Mouse (Mus musculus) left cerebral cortex, adult 2 months (tissue): ENCODE data around the gene Ubac1. TPM values are rescaled to one million over a fixed set of nuclear protein-coding genes. Genes with fewer than 3 reads are reported as not detected.

Experiments
- DNase-seq, 2 experiments: peaks; one replicate each; pipeline ENCODE4 v3.0.0; 2021 to 2022; ENCODE audit warnings: low spot score in 2 of 2, mixed read lengths in 1 of 2; ENCODE audit errors: extremely low spot score in 1 of 2
- H3K27ac ChIP-seq: fragments of 200-600 bp; 2 replicates; pipeline ENCODE4 v1.8.1; 2022
- H3K4me3 ChIP-seq: fragments of 200-600 bp; 2 replicates; pipeline ENCODE4 v1.8.1; 2022
- CTCF ChIP-seq: fragments of 200-600 bp; IDR thresholded peaks from 2 replicates; pipeline ENCODE4 v1.8.1; 2022; ENCODE audit warnings: antibody characterized with exemption, mild to moderate bottlenecking, moderate library complexity
- intact Hi-C: fragments of 180-260 bp; cut with DNase I; formaldehyde crosslinking; loops from one replicate; pipeline ENCODE4 v1.15.1; 2025
- total RNA-seq, 2 experiments: library from RNA; stranded (reverse); gene quantifications; 2 replicates each; pipeline ENCODE4 v1.2.3; 2021

The Ubac1 gene
- total RNA-seq, 2 experiments from 2014 or later: 58.3 to 62.7 TPM

- no peak for TF ChIP-seq CTCF
- H3K4me3 ChIP-seq: no peak overlapping the region
- no peak for DNase-seq
- intact Hi-C loops: no loop called here
- H3K27ac ChIP-seq: no peak overlapping the region
Observed at GRCm38 (mm10) chr2:25986601-25987000, 34.9 kb downstream of the Ubac1 start.

GRCm38 (mm10) chr2:25983159-25983907, 38.2 kb downstream of the Ubac1 start, which contains the start of gene Camsap1:
Gene Camsap1 (minus strand): TSS chr2:25983282.
- H3K4me3 ChIP-seq: peak within 1 kb of the TSS; percentile 74
- intact Hi-C loops: loop anchor here (1.0 to 5.0 kb wide), 2 partner anchors 38 to 276 kb away; partner anchors contain the start of genes Bmyc and Ubac1
- no peak for TF ChIP-seq CTCF
- H3K27ac ChIP-seq: peak within 1 kb of the TSS; percentile 86
- peak; percentile 99 for DNase-seq

GRCm38 (mm10) chr2:25982426-25983091, 39.0 kb downstream of the Ubac1 start:
- Histone ChIP-seq H3K4me3 (peak overlapping the region; percentile 74), H3K27ac (peak overlapping the region; percentile 60)
- TF ChIP-seq CTCF: no peak
- intact Hi-C loops: loop anchor here (1.0 to 5.0 kb wide), 2 partner anchors 39 to 275 kb away; partner anchors contain the start of genes Bmyc and Ubac1
- DNase-seq: peak in 1 of 2 experiments; percentile 43

GRCm38 (mm10) chr2:25982052-25982425, 39.5 kb downstream of the Ubac1 start:
- intact Hi-C loops: loop anchor here (5.0 kb wide), 1 partner anchor 275 kb away; the partner anchor contains the start of gene Bmyc
- DNase-seq: peak; percentile 36 to 41
- no peak for TF ChIP-seq CTCF
- H3K4me3 ChIP-seq: peak overlapping the region; percentile 74
- H3K27ac ChIP-seq: peak overlapping the region; percentile 60; the same call in 1 of the 2 replicates

GRCm38 (mm10) chr2:25978997-25979396, 42.5 kb downstream of the Ubac1 start:
- TF ChIP-seq CTCF: no peak
- Histone ChIP-seq H3K4me3 (no peak overlapping the region), H3K27ac (no peak overlapping the region)
- no peak for DNase-seq
- intact Hi-C loops: no loop called here

- H3K4me3 ChIP-seq: no peak overlapping the region
- intact Hi-C loops: no loop called here
- no peak for TF ChIP-seq CTCF
- no peak overlapping the region for H3K27ac ChIP-seq
- DNase-seq: no peak
Observed at GRCm38 (mm10) chr2:25977587-25978239, 43.8 kb downstream of the Ubac1 start.

- H3K27ac ChIP-seq: no peak overlapping the region
- no peak for DNase-seq
- intact Hi-C loops: no loop called here
- no peak overlapping the region for H3K4me3 ChIP-seq
- no peak for TF ChIP-seq CTCF
Observed at GRCm38 (mm10) chr2:25975141-25975770, 46.3 kb downstream of the Ubac1 start.

- DNase-seq: no peak
- no peak overlapping the region for H3K4me3 ChIP-seq
- intact Hi-C loops: no loop called here
- no peak for TF ChIP-seq CTCF
- H3K27ac ChIP-seq: peak overlapping the region; percentile 32; the same call in 1 of the 2 replicates
Observed at GRCm38 (mm10) chr2:25970426-25970825, 51.1 kb downstream of the Ubac1 start.

- DNase-seq: no peak
- intact Hi-C loops: no loop called here
- Histone ChIP-seq H3K4me3 (no peak overlapping the region), H3K27ac (no peak overlapping the region)
- no peak for TF ChIP-seq CTCF
Observed at GRCm38 (mm10) chr2:25969319-25969718, 52.2 kb downstream of the Ubac1 start.

- no peak for TF ChIP-seq CTCF
- intact Hi-C loops: no loop called here
Observed at GRCm38 (mm10) chr2:25949291-25949690, 72.3 kb downstream of the Ubac1 start.

More at GRCm38 (mm10) chr2:25949291-25949690, 72.3 kb downstream of the Ubac1 start:
- H3K4me3 ChIP-seq: no peak overlapping the region
- H3K27ac ChIP-seq: no peak overlapping the region
- DNase-seq: no peak

Other genes with a start within 250 kb of the Ubac1 start
- not detected for gene Lcn11, start 244.7 kb downstream of the Ubac1 start, total RNA-seq
- gene Gm13539, start 239.5 kb downstream of the Ubac1 start, total RNA-seq: not detected
- not detected for gene Glt6d1, start 205.9 kb downstream of the Ubac1 start, total RNA-seq
- not detected for gene Lcn9, start 198.6 kb downstream of the Ubac1 start, total RNA-seq
- not detected for gene Sohlh1, start 174.5 kb downstream of the Ubac1 start, total RNA-seq
- 100 to 1,000 TPM; 127 to 142 TPM for gene Kcnt1, start 158.0 kb downstream of the Ubac1 start, total RNA-seq
- 100 to 1,000 TPM; 150 to 159 TPM for gene Camsap1, start 38.5 kb downstream of the Ubac1 start, total RNA-seq
- 10 to 100 TPM; 64.5 to 75.9 TPM for gene Nacc2, start 101.5 kb upstream of the Ubac1 start, total RNA-seq
- gene Lhx3, start 186.5 kb upstream of the Ubac1 start, total RNA-seq: under 1 TPM; 0.27 to 0.35 TPM
- gene Qsox2, start 215.8 kb upstream of the Ubac1 start, total RNA-seq: 10 to 100 TPM; 20.4 to 23.5 TPM